Mouse (Mus musculus) neural tube, embryonic 10.5 days (tissue): ENCODE measurements around the gene Rangrf.
"Not testable (repeated sequence)": the region's sequence is repeated elsewhere in the genome, so short reads cannot be mapped to it uniquely, and the experiment has no call there.

Experiments
- DNase-seq: peaks from one replicate; pipeline ENCODE4 v3.0.0-alpha.2; 2017; ENCODE audit warnings: low spot score; ENCODE audit errors: extremely low spot score

Gene Rangrf

DNA sequence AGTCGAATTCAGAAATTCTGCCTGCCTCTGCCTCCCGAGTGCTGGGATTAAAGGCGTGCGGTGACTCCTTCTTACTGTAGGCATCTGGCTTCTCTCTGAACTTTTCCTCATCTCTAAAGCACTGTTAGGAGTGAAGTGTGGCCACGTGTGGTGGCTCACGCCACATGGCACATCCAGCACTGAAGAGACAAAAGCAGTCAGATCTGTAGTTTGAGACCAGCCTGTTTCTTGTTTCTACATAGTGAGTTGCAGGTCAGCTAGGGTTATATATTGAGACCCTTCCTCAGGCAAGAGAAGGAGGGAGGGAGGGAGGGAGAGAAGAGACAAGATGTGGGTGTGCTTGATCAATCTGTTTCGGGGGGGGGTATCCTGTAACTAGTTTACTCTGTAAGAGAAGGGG, at the start of gene Rangrf:
Gene Rangrf (minus strand): TSS at position 101 of the 400 bp plus-strand sequence.
- DNase-seq = no peak

DNA sequence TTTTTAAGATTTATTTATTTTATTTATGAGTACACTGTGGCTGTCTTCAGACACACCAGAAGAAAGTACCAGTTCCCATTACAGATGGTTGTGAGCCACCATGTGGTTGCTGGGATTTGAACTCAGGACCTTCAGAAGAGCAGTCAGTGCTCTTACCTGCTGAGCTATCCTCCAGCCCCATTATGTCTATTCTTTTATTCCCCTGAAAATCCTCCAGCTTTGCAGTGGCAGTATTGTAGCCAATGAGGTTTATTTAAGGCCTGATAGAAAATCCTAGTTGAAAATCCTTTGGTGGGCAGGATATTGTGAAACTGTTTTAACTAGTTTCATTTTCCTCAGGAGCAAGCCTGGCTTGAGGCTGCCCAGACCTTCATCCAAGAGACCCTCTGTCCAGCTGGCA, 45.7 kb upstream of the Rangrf start:
- DNase-seq = no peak

DNA sequence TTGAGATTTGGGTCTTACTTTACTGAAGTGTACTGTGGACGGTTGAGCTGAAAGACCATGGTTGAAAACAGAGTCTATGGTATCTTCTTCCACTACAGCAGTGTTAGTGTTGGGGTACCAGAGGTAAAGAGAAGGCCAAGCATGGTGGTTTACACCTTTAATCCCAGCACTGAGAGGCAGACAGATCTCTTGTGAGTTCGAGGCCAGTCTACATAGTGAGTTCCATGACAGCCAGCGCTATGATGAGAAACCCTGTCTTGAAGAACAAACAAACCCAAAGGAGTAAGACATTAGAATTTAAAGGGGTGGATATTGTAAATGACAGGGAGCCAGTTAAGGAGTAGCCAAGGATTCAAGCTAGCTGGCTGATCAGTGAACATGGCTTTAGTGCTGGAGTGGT, 41.8 kb upstream of the Rangrf start:
- DNase-seq = no peak

DNA sequence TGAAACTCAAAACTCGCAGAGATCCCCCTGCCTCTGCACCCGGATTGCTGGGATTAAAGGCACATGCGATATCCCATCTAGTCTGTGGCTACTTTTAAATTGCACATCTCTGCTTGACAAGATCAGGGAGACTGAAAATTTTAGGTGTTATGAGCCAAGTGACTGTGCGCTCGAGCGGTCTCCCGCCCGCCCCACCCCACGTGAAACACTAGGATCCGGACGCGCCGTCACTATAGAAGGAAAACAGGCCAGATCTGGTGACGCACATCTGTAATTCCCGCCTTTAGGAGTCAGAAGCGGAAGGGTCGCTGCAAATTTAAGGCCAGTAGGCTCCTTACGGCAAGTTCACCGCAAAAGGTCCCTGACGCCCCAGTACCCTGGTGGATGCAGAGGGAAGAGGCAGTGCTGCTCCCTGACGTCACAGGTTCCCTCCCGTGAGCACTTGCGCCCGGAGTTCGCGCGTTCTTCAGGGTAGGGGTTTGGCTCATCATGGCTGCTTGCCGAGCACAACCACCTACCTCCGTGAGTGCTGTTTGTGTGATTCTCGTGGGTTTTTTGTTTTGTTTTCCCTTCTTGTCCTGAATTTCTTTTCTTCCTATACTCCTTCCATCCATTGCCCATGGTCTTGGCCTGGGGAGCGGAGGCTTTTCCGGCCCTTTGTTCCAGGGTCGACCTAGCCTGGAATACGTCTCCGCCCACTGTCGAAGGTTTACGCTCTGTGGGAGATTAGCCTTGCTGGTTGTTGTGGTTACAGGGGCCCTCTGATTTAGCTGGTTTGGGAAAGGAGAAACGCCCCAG, 40.9 kb upstream of the Rangrf start, which contains the start of gene Ctc1:
Gene Ctc1 (plus strand): TSS at position 268 of the 798 bp plus-strand sequence.
- DNase-seq = peak; percentile 94

DNA sequence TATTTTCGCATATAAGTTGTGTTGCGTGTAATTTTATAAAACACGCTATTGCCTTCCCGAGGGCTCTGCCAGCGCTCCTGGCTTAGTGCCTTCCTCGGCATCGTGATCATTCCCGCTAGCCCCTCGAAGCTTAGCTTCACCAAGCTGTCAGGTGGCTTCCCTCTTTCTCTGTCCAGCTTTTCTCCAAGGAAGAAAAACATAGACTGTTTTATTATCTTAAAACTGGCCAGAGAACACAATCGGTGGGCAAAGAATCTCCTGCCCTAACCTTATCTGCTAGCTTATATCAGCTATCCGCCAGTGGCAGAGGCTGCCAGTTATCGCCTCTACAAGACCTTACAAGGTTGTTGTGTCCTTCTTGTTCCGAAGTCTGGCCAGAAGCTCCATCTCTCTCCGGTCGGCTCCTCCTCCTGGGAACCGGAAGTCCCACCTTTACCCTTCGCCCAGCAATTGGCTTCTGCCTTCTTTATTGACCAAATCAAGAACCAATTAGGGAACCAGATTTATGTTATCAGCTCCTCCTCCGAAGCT, 37.2 kb upstream of the Rangrf start:
- DNase-seq = peak; percentile 85

DNA sequence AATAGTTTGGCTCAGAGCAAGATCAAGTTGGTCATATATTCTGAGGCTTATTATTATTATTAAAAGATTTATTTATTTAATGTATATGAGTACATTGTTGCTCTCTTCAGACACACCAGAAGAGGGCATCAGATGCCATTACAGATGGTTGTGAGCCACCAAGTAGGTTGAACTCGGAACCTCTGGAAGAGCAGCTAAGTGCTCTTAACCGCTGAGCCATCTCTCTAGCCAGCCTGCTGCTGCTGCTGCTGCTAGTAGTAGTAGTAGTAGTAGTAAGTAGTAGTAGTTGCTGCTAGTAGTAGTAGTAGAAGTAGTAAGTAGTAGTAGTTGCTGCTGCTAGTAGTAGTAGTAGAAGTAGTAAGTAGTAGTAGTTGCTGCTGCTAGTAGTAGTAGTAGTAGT, 36.5 kb upstream of the Rangrf start:
- not testable (repeated sequence) for DNase-seq

DNA sequence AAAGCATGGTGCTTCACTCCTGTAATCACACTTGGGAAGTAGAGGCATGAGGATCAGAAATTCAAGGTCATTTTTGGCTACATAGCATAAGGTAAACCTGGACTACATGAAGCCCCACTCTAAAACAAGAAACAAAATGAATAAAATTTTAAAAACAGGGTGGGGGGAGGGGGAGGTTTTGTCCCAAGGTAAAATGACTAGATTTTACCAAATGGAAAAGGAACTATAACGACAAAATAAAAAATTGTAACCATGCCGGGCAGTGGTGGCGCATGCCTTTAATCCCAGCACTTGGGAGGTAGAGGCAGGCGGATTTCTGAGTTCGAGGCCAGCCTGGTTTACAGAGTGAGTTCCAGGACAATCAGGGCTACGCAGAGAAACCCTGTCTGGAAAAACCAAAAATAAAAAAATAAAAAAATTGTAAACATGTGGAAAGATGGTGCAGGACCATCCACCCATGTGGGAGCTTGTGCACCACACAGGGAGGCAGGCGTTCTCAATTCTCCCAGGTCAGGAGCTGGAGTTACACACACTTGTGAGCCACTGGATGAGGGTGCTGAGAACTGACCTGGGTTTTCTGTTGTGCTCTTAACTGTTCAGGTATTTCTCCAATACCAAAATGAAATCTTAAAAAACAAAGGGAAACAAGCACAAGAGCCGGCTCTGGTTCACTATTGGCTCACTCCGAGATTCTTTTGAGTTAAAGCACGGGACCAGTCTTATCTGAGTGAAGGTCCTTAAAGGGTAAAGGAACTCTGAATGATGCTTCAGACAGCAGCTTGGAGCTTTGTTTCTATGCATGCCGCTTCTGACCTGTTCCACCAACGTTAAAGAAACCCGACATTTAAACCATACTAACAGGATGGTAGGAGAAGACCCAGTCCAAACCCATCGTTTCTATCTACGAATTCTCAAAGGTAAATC, 35.7 kb upstream of the Rangrf start:
- no peak for DNase-seq

DNA sequence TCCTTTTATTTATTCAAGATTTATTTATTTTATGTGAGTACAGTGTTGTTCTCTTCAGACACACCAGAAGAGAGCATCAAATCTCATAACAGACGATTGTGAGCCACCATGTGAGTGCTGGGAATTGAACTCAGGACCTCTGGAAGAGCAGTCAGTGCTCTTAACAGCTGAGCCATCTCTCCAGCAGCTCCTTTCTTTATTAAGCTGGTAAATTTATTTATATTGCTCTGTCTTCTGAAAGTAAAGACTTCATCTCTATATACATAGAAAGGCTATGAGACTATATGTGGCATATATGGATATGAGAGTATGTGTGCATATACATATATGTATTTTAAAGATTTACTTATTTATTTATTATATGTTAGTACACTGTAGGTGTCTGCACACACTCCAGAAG, 34.5 kb upstream of the Rangrf start:
- DNase-seq = no peak

DNA sequence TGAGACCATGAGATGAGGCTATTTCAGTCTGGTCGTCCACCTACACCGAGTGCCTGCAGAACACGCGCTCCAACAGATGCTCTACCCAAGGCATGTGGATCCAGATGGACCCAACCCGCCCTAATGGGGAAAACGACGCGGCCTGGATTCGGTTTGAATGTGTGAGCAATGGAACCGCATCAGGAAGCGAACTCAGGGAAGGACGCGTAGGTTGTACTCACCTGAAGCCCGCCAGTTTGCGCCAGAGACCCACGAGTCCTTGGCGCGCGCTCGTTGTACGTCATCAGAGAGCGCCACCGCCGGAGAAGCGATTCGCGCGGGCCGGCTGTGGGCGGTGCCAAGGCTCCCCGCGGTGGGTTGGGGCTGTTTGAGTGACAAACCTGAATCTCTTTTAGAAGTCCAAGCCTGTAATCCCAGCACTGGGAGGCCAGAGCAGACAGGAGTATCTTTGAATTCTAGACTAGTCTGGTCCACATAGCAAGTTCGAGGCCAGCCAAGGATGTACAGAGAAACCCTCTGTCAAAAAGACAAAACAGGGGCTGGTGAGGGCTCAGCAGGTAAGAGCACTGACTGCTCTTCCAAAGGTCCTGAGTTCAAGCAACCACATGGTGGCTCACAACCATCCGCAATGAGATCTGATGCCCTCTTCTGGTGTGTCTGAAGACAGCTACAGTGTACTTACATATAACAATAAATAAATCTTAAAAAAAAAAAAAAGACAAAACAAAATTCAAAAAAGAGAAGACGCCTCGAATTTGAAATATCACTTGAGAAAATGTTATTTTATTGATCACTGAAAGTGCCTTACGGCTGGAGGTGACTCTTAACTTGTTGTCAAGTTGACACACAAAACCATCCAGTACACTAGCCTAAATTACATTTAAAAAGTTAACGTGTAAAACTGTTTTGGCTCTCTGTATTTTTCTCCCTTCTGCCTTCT, 33.5 kb upstream of the Rangrf start, which contains the start of gene Pfas:
Gene Pfas (minus strand): TSS at position 279 of the 940 bp plus-strand sequence.
- DNase-seq = peak; percentile 97

DNA sequence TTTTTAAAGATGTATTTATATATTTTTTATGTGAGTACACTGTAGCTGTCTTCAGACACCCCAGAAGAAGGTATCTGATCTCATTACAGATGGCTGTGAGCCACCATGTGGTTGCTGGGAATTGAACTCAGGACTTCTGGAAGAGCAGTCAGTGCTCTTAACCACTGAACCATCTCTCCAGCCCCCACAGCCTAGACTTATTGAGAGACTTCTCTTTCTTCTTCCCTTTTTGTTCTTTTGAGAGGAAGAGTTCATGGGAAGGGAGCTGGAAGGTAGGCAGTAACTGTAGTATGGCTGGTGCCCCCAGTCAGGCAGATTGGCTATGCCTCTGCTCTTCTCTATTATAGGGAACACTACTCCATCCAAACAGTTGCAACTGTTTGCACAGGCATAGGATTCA, 31.6 kb upstream of the Rangrf start:
- not testable (repeated sequence) for DNase-seq

DNA sequence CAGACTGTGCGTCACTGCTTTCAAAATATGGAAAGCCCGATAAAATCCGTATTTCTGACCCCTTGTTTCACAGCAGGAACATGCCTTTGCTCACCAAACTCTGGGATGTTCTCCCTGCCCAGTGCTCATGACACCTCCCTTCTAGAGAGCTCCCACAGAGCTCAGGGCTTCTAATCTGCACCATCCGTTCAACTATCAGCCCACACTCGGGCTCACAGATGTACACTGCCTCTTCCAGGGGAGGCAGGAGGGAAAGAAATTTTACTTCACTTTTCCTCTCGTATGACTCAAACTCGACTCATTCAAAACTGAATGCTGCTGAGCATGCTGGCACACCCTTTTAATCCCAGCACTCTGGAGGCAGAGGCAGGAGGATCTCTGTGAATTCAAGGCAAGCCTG, 30.2 kb upstream of the Rangrf start:
- DNase-seq = no peak

DNA sequence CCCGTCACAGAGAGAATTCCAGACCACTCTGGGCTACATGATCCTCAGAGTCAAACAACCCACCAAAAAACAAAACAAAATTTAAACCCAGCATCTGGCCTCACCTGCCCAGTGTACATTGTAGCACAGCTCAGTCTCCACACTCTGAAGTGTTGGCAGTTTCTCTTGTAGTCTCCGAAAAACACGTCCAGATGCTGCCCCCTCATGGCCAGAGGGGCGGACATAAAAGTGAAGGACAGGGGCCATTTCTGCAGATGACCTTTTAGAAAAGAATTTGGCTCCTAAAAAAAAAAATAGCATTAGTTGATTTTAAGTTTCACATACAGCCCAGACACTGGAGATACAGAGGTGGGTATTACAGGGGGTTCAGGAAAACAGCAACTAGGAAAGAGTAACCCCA, 28.6 kb upstream of the Rangrf start:
- DNase-seq = no peak

DNA sequence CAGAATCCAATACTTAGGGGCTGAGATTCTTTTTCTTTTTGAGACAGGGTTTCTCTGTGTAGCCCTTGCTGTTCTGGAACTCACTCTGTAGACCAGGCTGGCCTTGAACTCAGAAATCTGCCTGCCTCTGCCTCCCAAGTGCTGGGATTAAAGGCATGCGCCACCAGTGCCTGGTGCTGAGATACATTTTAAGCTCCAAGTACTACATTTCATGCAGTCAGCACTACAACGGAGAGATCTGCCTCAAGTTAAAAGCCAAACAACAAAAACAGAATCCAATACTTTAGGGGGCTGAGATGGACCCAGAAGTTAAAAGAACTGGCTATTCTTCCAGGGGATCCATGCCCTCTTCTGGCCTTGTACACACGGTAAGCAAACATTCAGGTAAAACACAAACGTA, 27.8 kb upstream of the Rangrf start:
- not testable (repeated sequence) for DNase-seq

DNA sequence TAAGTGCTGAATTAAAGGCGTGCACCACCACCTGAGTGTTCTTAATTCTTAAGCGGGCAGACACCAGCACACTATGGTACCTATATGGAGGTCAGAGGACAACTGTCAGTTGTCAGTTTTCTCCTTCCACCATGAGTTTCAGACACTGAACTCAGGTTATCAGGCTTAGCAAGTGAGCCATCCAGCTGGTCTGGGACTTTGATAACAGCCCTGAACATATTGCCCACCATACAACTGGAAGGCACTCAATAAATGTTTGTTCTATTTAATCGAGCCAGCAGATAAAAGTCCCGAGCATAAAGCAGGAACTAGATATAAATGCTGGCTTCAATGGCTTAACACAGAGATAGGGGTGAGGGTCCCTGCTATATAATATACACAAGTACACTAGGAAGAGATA, 22.1 kb upstream of the Rangrf start:
- no peak for DNase-seq

DNA sequence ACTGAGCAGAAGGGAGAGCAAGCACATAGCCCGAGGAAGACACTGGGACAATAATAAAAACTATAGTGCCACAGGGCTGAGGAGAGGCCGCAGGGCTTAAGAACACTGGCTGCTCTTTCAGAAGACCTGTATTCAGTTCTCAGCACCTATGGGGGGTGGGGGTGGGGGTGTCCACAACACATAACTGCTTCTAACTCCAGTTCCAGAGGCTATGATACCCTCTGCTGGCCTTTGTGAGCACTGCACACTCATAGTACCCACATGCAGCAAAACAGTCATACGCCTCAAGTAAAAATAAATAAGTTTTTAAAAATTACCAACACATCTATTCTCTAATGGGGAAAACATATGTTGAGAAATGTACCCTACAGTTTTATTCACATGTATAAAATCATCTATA, 19.4 kb upstream of the Rangrf start:
- DNase-seq = no peak

DNA sequence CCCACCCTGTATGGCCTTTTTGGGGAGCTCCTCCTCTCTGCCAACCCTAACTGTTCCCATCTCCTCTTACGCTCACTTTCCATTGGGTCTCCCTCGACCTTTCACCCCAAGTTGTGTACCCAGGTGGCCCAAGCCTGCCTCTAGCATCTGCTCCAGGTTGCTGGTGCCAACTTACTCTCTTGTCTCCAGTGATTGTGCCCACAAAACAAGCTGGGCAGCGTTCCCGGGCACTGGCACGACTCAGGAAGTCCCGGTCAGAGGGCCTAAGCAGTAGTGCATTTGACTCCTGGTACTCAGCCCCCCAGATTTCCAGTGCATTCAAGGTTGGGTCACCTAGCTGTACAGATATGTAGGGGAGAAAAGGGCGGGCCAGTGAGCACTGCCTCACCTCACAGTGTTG, 18.1 kb upstream of the Rangrf start:
- DNase-seq = no peak

DNA sequence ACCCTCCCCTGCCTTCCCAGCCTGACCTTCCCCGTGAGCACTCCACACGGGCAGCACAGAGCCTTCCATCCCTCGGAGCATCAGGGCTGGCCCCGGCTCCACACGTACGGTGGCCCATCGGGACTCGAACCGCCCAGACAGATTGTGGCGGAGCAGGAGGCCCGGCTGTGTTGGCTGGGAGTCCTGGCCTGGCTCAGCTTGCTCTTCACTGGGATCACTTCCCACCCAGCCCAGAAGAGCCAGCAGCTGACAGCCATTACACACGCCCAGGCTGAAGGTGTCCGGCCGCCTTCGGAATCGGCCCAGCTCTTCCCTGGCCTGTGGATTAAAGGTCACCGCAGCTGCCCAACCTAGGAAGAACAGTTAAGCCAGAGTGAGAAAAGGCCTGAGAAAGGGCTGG, 13.4 kb upstream of the Rangrf start:
- DNase-seq = no peak

DNA sequence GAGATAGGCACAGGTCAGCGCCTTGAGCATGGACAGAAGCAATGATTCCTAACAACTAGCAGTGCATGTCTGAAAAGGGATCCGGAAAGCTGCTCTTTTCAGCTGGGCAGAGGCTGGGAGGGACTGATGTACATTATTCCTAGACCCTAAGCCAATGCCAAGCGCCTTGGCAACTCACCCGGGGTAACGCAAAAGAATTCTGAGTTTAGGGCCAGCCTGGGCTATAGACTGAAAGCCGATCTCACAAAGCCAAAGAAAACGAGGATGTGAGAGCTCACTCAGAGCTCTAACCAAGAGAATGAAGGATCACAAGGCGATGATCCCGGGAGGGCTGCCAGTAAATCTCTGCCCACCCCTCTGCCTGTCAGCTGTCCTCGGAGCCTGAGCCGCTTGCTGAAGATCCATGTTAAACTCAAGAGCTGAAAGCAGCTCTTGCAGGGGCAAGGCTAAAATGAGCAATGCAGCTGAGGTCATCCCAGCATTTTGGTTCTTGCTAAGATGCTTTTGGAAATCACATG, 12.4 kb upstream of the Rangrf start:
- DNase-seq = no peak

DNA sequence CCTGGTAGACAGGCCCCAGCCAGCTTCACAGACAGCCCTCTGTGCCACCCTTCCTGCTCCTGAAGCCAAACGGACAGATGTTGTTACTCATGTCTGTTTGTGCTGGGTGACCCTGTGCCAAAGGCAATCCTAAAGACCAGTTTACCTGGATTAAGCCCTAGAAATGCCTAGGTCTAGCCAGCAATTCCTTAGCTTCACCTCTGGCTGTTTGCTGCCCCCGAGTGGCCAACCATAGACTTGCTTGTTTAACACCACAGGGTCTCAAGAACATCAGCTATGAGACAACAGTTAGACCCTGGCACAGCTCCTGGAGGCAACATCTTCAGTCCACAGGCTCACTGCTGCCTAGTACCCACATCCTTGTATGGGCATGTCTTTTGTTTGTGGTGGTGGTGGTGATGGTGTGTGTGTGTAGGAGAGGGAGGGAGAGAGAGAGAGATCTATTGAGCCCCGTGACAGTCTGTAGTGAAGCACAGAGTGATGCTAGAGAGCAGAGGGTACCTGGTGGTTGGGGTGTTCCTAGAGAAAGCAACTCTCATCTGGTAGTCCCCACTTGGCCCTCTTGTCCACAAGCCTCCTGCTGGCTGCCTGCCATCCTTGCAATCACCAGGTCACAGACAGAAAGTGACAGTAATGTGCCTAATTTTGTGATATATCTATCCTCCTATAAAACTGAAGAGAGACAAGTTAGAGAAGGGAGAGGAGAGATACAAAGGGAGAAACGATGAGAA, 7.8 kb upstream of the Rangrf start:
- DNase-seq = peak; percentile 79

DNA sequence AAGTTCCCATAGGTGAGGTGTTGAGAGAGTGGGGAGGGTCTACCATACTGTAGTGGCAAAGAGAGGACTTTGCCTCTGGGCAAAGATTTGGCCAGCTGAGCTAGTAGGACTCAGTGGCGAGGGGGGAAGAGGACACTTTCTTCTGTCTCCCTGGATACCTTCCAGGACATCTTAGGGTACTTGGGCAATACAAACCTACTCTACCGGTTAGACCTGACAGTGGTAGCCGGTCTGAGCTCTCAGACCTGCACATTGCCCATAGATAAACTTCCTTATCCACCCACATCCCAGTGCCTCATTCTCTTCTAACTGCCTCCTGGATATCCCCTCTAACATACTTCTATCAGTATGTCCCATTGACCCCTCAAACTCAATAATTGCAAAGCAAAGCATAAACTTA, 5.9 kb upstream of the Rangrf start:
- no peak for DNase-seq
